Mouse (Mus musculus): ENCODE results near the gene Grid2. TPM values are rescaled to one million over a fixed set of nuclear protein-coding genes. Genes with fewer than 3 reads are reported as not detected.

Grid2 gene
- polyA plus RNA-seq, 1 experiment from 2014 or later, result 1.3 TPM

DNA sequence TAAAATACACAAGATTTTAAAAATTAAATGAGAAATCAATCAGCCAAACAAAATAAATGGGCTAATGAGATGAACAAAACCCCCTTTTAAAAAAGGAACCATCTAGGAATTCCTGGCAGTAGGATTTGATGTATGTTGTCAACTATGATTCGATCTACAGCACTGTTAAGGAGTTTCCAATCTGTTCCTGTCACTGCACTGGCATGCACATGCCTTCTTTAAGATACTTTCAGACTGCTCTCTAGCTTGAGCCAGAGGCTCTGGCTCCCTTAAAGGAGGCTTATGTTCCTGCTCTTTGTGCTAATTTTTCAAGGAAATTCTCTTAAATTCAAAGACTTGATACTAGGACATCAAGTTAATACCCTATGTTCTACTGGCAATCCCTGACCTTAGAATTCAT lies 984.9 kb downstream of the Grid2 start:
- no peak overlapping the region for H3K27ac ChIP-seq
- no peak for ATAC-seq (ENCODE audit: insufficient number of reproducible peaks, insufficient read depth, low FRiP score, low TSS enrichment, low read depth)
- H3K4me1 ChIP-seq (replicated peaks), result no peaks in the 10 kb centered on the region
- no peak overlapping the region for H3K9ac ChIP-seq (replicated peaks)
- H3K4me2 ChIP-seq, result no peak overlapping the region
- no peaks in the 10 kb centered on the region for H3K36me3 ChIP-seq
- WGBS, result 94% methylated on average over 1 of the region's 1 CpGs
- no peaks in the 10 kb centered on the region for H3K27me3 ChIP-seq
- H3K9me3 ChIP-seq, result no peaks in the 10 kb centered on the region
- no peak overlapping the region for H3K4me3 ChIP-seq (replicated peaks)

DNA sequence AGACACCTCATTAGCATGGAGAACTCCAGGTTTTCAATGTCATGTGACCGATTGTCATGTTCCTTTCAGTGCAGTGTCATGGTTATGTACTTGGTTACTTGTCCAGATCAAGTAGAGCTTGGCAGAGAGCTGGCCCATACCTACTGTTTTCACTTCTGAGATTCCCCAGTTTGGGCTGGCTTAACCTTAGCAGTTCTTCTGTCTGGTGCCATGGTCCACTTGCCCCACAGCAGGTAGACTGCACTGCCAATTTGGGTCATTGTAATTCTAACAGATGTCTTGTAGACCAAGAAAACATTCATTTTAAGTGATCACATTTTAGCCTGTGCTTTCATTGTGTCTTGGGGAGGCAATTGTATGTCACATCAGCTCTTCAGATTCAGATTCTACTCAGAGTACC lies 990.3 kb downstream of the Grid2 start:
- Histone ChIP-seq H3K9ac (replicated peaks) (no peak overlapping the region), H3K9me3 (no peaks in the 10 kb centered on the region), H3K4me3 (replicated peaks) (no peak overlapping the region), H3K4me2 (no peak overlapping the region), H3K27ac (no peak overlapping the region), H3K27me3 (no peaks in the 10 kb centered on the region), H3K4me1 (replicated peaks) (no peaks in the 10 kb centered on the region), H3K36me3 (no peaks in the 10 kb centered on the region)
- WGBS, result 96% methylated on average over 1 of the region's 1 CpGs
- no peak for ATAC-seq (ENCODE audit: insufficient number of reproducible peaks, insufficient read depth, low FRiP score, low TSS enrichment, low read depth)

- Histone ChIP-seq H3K4me2 (no peak overlapping the region), H3K27ac (no peak overlapping the region), H3K4me3 (replicated peaks) (no peak overlapping the region), H3K9me3 (no peaks in the 10 kb centered on the region), H3K4me1 (replicated peaks) (no peaks in the 10 kb centered on the region), H3K27me3 (no peaks in the 10 kb centered on the region), H3K9ac (replicated peaks) (no peak overlapping the region), H3K36me3 (no peaks in the 10 kb centered on the region)
- no peak for ATAC-seq (ENCODE audit: insufficient number of reproducible peaks, insufficient read depth, low FRiP score, low TSS enrichment, low read depth)
- 86% methylated on average over 1 of the region's 1 CpGs for WGBS
Measured at GRCm38 (mm10) chr6:64251041-64251440, 995.4 kb downstream of the Grid2 start.

DNA sequence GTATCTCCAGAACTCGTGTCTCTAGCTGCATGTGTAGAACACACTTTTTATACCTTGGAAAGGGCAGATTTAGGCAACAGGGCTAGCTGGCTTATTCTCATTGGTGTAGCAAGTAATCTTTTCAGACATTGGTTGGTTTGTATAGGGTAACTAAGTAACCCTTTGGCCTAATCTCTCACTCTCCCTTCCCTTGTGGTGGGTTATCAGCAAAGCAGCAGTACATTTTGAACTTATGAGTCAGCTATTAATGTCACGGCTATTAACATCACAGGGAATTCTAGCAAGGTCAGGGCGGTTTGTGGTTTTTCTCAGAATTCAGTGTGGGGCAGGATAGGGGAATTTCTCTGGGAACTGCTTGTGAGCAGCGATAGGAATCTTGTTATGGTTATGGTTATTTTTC lies 1007.8 kb downstream of the Grid2 start:
- no peaks in the 10 kb centered on the region for H3K27me3 ChIP-seq
- no peak overlapping the region for H3K9ac ChIP-seq (replicated peaks)
- ATAC-seq (ENCODE audit: insufficient number of reproducible peaks, insufficient read depth, low FRiP score, low TSS enrichment, low read depth), result no peak
- no peaks in the 10 kb centered on the region for H3K4me1 ChIP-seq (replicated peaks)
- no peaks in the 10 kb centered on the region for H3K36me3 ChIP-seq
- no peak overlapping the region for H3K27ac ChIP-seq
- H3K4me2 ChIP-seq, result no peak overlapping the region
- 0 out of 2 replicates have a peak, but pooled peaks cover 5% of the 10 kb centered on the region for H3K9me3 ChIP-seq
- WGBS, result 90% methylated on average over 4 of the region's 4 CpGs
- no peak overlapping the region for H3K4me3 ChIP-seq (replicated peaks)

GRCm38 (mm10) chr6:64264224-64264623 lies 1008.5 kb downstream of the Grid2 start:
- no peak for ATAC-seq (ENCODE audit: insufficient number of reproducible peaks, insufficient read depth, low FRiP score, low TSS enrichment, low read depth)
- Histone ChIP-seq H3K4me2 (no peak overlapping the region), H3K4me1 (replicated peaks) (no peaks in the 10 kb centered on the region), H3K9ac (replicated peaks) (no peak overlapping the region), H3K4me3 (replicated peaks) (no peak overlapping the region), H3K36me3 (no peaks in the 10 kb centered on the region), H3K9me3 (0 out of 2 replicates have a peak, but pooled peaks cover 5% of the 10 kb centered on the region), H3K27ac (no peak overlapping the region), H3K27me3 (no peaks in the 10 kb centered on the region)
- WGBS, result 88% methylated on average over 2 of the region's 2 CpGs

GRCm38 (mm10) chr6:64274319-64275114 lies 1018.8 kb downstream of the Grid2 start:
- WGBS, result 41% methylated on average over 2 of the region's 2 CpGs
- no peak overlapping the region for H3K4me3 ChIP-seq (replicated peaks)
- no peaks in the 10 kb centered on the region for H3K27me3 ChIP-seq
- H3K36me3 ChIP-seq, result no peaks in the 10 kb centered on the region
- H3K27ac ChIP-seq, result no peak overlapping the region
- H3K4me2 ChIP-seq, result no peak overlapping the region
- no peaks in the 10 kb centered on the region for H3K4me1 ChIP-seq (replicated peaks)
- ATAC-seq (ENCODE audit: insufficient number of reproducible peaks, insufficient read depth, low FRiP score, low TSS enrichment, low read depth), result no peak
- no peak overlapping the region for H3K9ac ChIP-seq (replicated peaks)
- H3K9me3 ChIP-seq, result no peaks in the 10 kb centered on the region

GRCm38 (mm10) chr6:64279927-64280326 lies 1024.3 kb downstream of the Grid2 start:
- Histone ChIP-seq H3K27me3 (no peaks in the 10 kb centered on the region), H3K4me1 (replicated peaks) (no peaks in the 10 kb centered on the region), H3K27ac (no peak overlapping the region), H3K9me3 (no peaks in the 10 kb centered on the region), H3K36me3 (no peaks in the 10 kb centered on the region), H3K4me2 (no peak overlapping the region), H3K9ac (replicated peaks) (no peak overlapping the region), H3K4me3 (replicated peaks) (no peak overlapping the region)
- no peak for ATAC-seq (ENCODE audit: insufficient number of reproducible peaks, insufficient read depth, low FRiP score, low TSS enrichment, low read depth)
- 94% methylated on average over 2 of the region's 2 CpGs for WGBS

- ATAC-seq (ENCODE audit: insufficient number of reproducible peaks, insufficient read depth, low FRiP score, low TSS enrichment, low read depth), result no peak
Measured at GRCm38 (mm10) chr6:64293761-64294160, 1038.1 kb downstream of the Grid2 start.

GRCm38 (mm10) chr6:64297633-64298032 lies 1042.0 kb downstream of the Grid2 start:
- H3K4me2 ChIP-seq, result no peak overlapping the region
- 80% methylated on average over 1 of the region's 1 CpGs for WGBS
- H3K27me3 ChIP-seq, result no peaks in the 10 kb centered on the region
- no peaks in the 10 kb centered on the region for H3K4me1 ChIP-seq (replicated peaks)
- no peak overlapping the region for H3K4me3 ChIP-seq (replicated peaks)
- ATAC-seq (ENCODE audit: insufficient number of reproducible peaks, insufficient read depth, low FRiP score, low TSS enrichment, low read depth), result no peak
- no peak overlapping the region for H3K27ac ChIP-seq
- H3K36me3 ChIP-seq, result no peaks in the 10 kb centered on the region
- H3K9me3 ChIP-seq, result no peaks in the 10 kb centered on the region
- H3K9ac ChIP-seq (replicated peaks), result no peak overlapping the region

More at GRCm38 (mm10) chr6:64293761-64294160, 1038.1 kb downstream of the Grid2 start:
- Histone ChIP-seq H3K4me3 (replicated peaks) (no peak overlapping the region), H3K27ac (no peak overlapping the region), H3K9me3 (no peaks in the 10 kb centered on the region), H3K9ac (replicated peaks) (no peak overlapping the region), H3K36me3 (no peaks in the 10 kb centered on the region), H3K27me3 (no peaks in the 10 kb centered on the region), H3K4me1 (replicated peaks) (no peaks in the 10 kb centered on the region), H3K4me2 (no peak overlapping the region)
- WGBS, result 77% methylated on average over 1 of the region's 1 CpGs

- WGBS, result 77% methylated on average over 2 of the region's 2 CpGs
- no peak overlapping the region for H3K9ac ChIP-seq (replicated peaks)
- no peak overlapping the region for H3K27ac ChIP-seq
- H3K4me2 ChIP-seq, result no peak overlapping the region
- no peaks in the 10 kb centered on the region for H3K27me3 ChIP-seq
- H3K4me3 ChIP-seq (replicated peaks), result no peak overlapping the region
- no peaks in the 10 kb centered on the region for H3K4me1 ChIP-seq (replicated peaks)
- H3K9me3 ChIP-seq, result no peaks in the 10 kb centered on the region
- ATAC-seq (ENCODE audit: insufficient number of reproducible peaks, insufficient read depth, low FRiP score, low TSS enrichment, low read depth), result no peak
- H3K36me3 ChIP-seq, result no peaks in the 10 kb centered on the region
Measured at GRCm38 (mm10) chr6:64304709-64305476, 1049.2 kb downstream of the Grid2 start.

- Histone ChIP-seq H3K9ac (replicated peaks) (no peak overlapping the region), H3K27me3 (no peaks in the 10 kb centered on the region), H3K4me1 (replicated peaks) (no peaks in the 10 kb centered on the region), H3K27ac (no peak overlapping the region), H3K9me3 (no peaks in the 10 kb centered on the region), H3K4me3 (replicated peaks) (no peak overlapping the region), H3K36me3 (no peaks in the 10 kb centered on the region), H3K4me2 (no peak overlapping the region)
- 77% methylated on average over 1 of the region's 1 CpGs for WGBS
- no peak for ATAC-seq (ENCODE audit: insufficient number of reproducible peaks, insufficient read depth, low FRiP score, low TSS enrichment, low read depth)
Measured at GRCm38 (mm10) chr6:64308631-64309030, 1053.0 kb downstream of the Grid2 start.
